ENCODE assay signal across 9 mouse cellular contexts in genomic region chr8:123759933-123760332, GRCm38 (mm10). TPM values are rescaled to one million over a fixed set of nuclear protein-coding genes. Genes with fewer than 3 reads are reported as not detected.
DNase-seq lines count a peak whose midpoint lies in the region; ATAC-seq lines count a peak whose summit lies in the region.
"Had no signal": no experiment of that assay in that cellular context is flagged by ENCODE, and none has a peak within 500 bp of the region (broad histone marks: within the 10 kb centered on the region; RNA-seq: fewer than 3 reads in every experiment).

No protein-coding gene starts in this region.

- H3K36me3 ChIP-seq in heart, embryonic 12.5 days: no peaks in the 10 kb centered on the region
- no peaks in the 10 kb centered on the region for H3K36me3 ChIP-seq in hindbrain, embryonic 16.5 days (ENCODE audit: control insufficient read depth, insufficient read depth, low read length)
- no peaks in the 10 kb centered on the region for H3K36me3 ChIP-seq in midbrain, embryonic 16.5 days (ENCODE audit: control insufficient read depth, insufficient read depth, low read length)

- H3K27me3 ChIP-seq in heart, embryonic 12.5 days (replicated peaks): peaks cover 3% of the 10 kb centered on the region
- no peaks in the 10 kb centered on the region for H3K27me3 ChIP-seq in hindbrain, embryonic 16.5 days (replicated peaks; ENCODE audit: control insufficient read depth, insufficient read depth, low read length)
- H3K27me3 ChIP-seq in midbrain, embryonic 16.5 days (ENCODE audit: control insufficient read depth, insufficient read depth, low read depth, low read length): no peaks in the 10 kb centered on the region

- intact Hi-C loops in left cerebral cortex, postnatal 14 days (cut with DNase I): no loop called here

- H3K9ac ChIP-seq in heart, embryonic 12.5 days: peak overlapping the region; percentile 0; the same call in 1 of the 2 replicates
- no peak overlapping the region for H3K9ac ChIP-seq in hindbrain, embryonic 16.5 days (ENCODE audit: low read depth, low read length)
- H3K9ac ChIP-seq in midbrain, embryonic 16.5 days (ENCODE audit: low read depth, low read length): no peak overlapping the region

- H3K4me1 ChIP-seq in heart, embryonic 12.5 days (replicated peaks): peaks cover 47% of the 10 kb centered on the region
- peaks cover 3% of the 10 kb centered on the region for H3K4me1 ChIP-seq in hindbrain, embryonic 16.5 days (ENCODE audit: control insufficient read depth, insufficient read depth, low read depth, low read length)
- H3K4me1 ChIP-seq in midbrain, embryonic 16.5 days (ENCODE audit: control insufficient read depth, insufficient read depth, low read length): peaks cover 7% of the 10 kb centered on the region; the same call in 1 of the 2 replicates

- no peak for DNase-seq in heart, postnatal 4 days
- DNase-seq in embryo, embryonic 10.5 days (ENCODE audit: low spot score): peak; percentile 95
- DNase-seq in thymus, postnatal 4 days: no peak
- DNase-seq in left cerebral cortex, postnatal 14 days (ENCODE audit: low spot score in 2 of 2): no peak
- DNase-seq: cerebellum, adult 11-12 months had no signal

- 16% methylated on average over 10 of the region's 10 CpGs for WGBS in heart, embryonic 12.5 days
- WGBS in hindbrain, embryonic 16.5 days: 6% methylated on average over 10 of the region's 10 CpGs
- 6% methylated on average over 10 of the region's 10 CpGs for WGBS in midbrain, embryonic 16.5 days

- peak overlapping the region; percentile 7 for H3K4me3 ChIP-seq in heart, embryonic 12.5 days
- H3K4me3 ChIP-seq in hindbrain, embryonic 16.5 days (ENCODE audit: low read length): 0 out of 2 replicates have a peak overlapping the region, but pooled peaks have one; percentile 4
- H3K4me3 ChIP-seq in midbrain, embryonic 16.5 days (ENCODE audit: low read depth, low read length): no peak overlapping the region; the same call in 1 of the 2 replicates

- peak overlapping the region; percentile 51 for H3K4me2 ChIP-seq in heart, embryonic 12.5 days
- H3K4me2 ChIP-seq in hindbrain, embryonic 16.5 days (ENCODE audit: low read length): peak overlapping the region; percentile 48
- peak overlapping the region; percentile 46 for H3K4me2 ChIP-seq in midbrain, embryonic 16.5 days (ENCODE audit: low read length)

- H3K9me3 ChIP-seq in heart, embryonic 12.5 days (replicated peaks): no peaks in the 10 kb centered on the region
- no peaks in the 10 kb centered on the region for H3K9me3 ChIP-seq in hindbrain, embryonic 16.5 days (ENCODE audit: control insufficient read depth, low read length)
- no peaks in the 10 kb centered on the region for H3K9me3 ChIP-seq in midbrain, embryonic 16.5 days (replicated peaks; ENCODE audit: control insufficient read depth, low read length, poor library complexity, severe bottlenecking)

- ATAC-seq in heart, embryonic 12.5 days (ENCODE audit: insufficient number of reproducible peaks, low FRiP score): no peak
- ATAC-seq in hindbrain, embryonic 16.5 days: peak; percentile 74
- peak; percentile 72; the same call in 1 of the 2 replicates for ATAC-seq in midbrain, embryonic 16.5 days
- no peak for ATAC-seq in erythroblast, adult 5-6 weeks (replicated peaks; ENCODE audit: low FRiP score, poor library complexity, severe bottlenecking)

- H3K27ac ChIP-seq in heart, embryonic 12.5 days (ENCODE audit: poor library complexity, severe bottlenecking): no peak overlapping the region
- no peak overlapping the region for H3K27ac ChIP-seq in hindbrain, embryonic 16.5 days (ENCODE audit: low read depth, low read length)
- no peak overlapping the region for H3K27ac ChIP-seq in midbrain, embryonic 16.5 days (ENCODE audit: low read length)

RNA-seq across cellular contexts. Expression of gene Rab4a, which starts 45.9 kb away (rescaled TPM):
- 42.3 and 47.2 TPM in 2 replicates for polyA plus RNA-seq in heart, embryonic 12.5 days (2016; fragmentation: Nextera tagmentation; extraction: Ambion mirVana)
- total RNA-seq in heart, postnatal 4 days (2021): 10 to 100 TPM in 1 of 2 experiments, 1 to 10 TPM in 1; 9.4 to 12.0 TPM
- 86.1 and 87.4 TPM in 2 replicates for polyA plus RNA-seq in hindbrain, embryonic 16.5 days (2015; fragmentation: Nextera tagmentation; extraction: Ambion mirVana)
- 79.2 and 81.0 TPM in 2 replicates for polyA plus RNA-seq in midbrain, embryonic 16.5 days (2015; fragmentation: Nextera tagmentation; extraction: Ambion mirVana)
- 2.1 and 8.5 TPM in 2 replicates for total RNA-seq in erythroblast, adult 5-6 weeks (2015; ENCODE audit: low replicate concordance)
- 1.7 and 2.6 TPM in 2 replicates for total RNA-seq in erythroblast, adult 5-6 weeks (2017; ENCODE audit: low replicate concordance)
- total RNA-seq in left cerebral cortex, postnatal 14 days (2021): 10 to 100 TPM; 46.5 to 51.8 TPM

Comparison
In these comparisons a context has a peak if more than half of its experiments do, and no peak if none do; other contexts are left out.
1. ATAC-seq: peak in hindbrain, embryonic 16.5 days (single experiment) and midbrain, embryonic 16.5 days (single experiment); none in heart, embryonic 12.5 days (single experiment) and erythroblast, adult 5-6 weeks (single experiment).
2. Peak in every context shown above with its lines, with median percentiles within 50 percentile points of each other: H3K4me2 ChIP-seq.